Mouse (Mus musculus): ENCODE data around the gene Prm1. TPM values are rescaled to one million over a fixed set of nuclear protein-coding genes. Genes with fewer than 3 reads are reported as not detected.

Prm1 gene
- total RNA-seq, 4 experiments from 2014 or later = not detected

GRCm38 (mm10) chr16:10783451-10783850 lies 22.2 kb downstream of the Prm1 start:
- DNase-seq (ENCODE audit: low spot score in 2 of 2) = no peak

- DNase-seq (ENCODE audit: low spot score in 2 of 2) = no peak
These were observed 22.5 kb downstream of the Prm1 start for GRCm38 (mm10) chr16:10783152-10783434.

- no peak for DNase-seq (ENCODE audit: low spot score in 2 of 2)
These were observed 23.1 kb downstream of the Prm1 start for GRCm38 (mm10) chr16:10782377-10783151.

- DNase-seq (ENCODE audit: low spot score in 2 of 2) = no peak
These were observed 23.7 kb downstream of the Prm1 start for GRCm38 (mm10) chr16:10781862-10782371.

GRCm38 (mm10) chr16:10780631-10781120 lies 25.0 kb downstream of the Prm1 start:
- DNase-seq (ENCODE audit: low spot score in 2 of 2) = no peak

GRCm38 (mm10) chr16:10777579-10778160 lies 28.0 kb downstream of the Prm1 start:
- DNase-seq (ENCODE audit: low spot score in 2 of 2) = no peak

GRCm38 (mm10) chr16:10776322-10776721 lies 29.3 kb downstream of the Prm1 start:
- DNase-seq (ENCODE audit: low spot score in 2 of 2) = no peak

- no peak for DNase-seq (ENCODE audit: low spot score in 2 of 2)
These were observed 30.9 kb downstream of the Prm1 start for GRCm38 (mm10) chr16:10774726-10775125.

GRCm38 (mm10) chr16:10773543-10773942 lies 32.1 kb downstream of the Prm1 start:
- no peak for DNase-seq (ENCODE audit: low spot score in 2 of 2)

- no peak for DNase-seq (ENCODE audit: low spot score in 2 of 2)
These were observed 33.7 kb downstream of the Prm1 start for GRCm38 (mm10) chr16:10771769-10772510.

GRCm38 (mm10) chr16:10770531-10771325 lies 34.9 kb downstream of the Prm1 start:
- no peak for DNase-seq (ENCODE audit: low spot score in 2 of 2)

- DNase-seq (ENCODE audit: low spot score in 2 of 2) = no peak
These were observed 36.0 kb downstream of the Prm1 start for GRCm38 (mm10) chr16:10769661-10770060.

GRCm38 (mm10) chr16:10768821-10769220 lies 36.8 kb downstream of the Prm1 start:
- DNase-seq (ENCODE audit: low spot score in 2 of 2) = no peak

- peak in 1 of 2 experiments; percentile 42 for DNase-seq (ENCODE audit: low spot score in 2 of 2)
These were observed 38.5 kb downstream of the Prm1 start for GRCm38 (mm10) chr16:10767158-10767557.

GRCm38 (mm10) chr16:10764323-10764722 lies 41.3 kb downstream of the Prm1 start:
- no peak for DNase-seq (ENCODE audit: low spot score in 2 of 2)

GRCm38 (mm10) chr16:10763540-10764264 lies 41.9 kb downstream of the Prm1 start:
- no peak for DNase-seq (ENCODE audit: low spot score in 2 of 2)

- DNase-seq (ENCODE audit: low spot score in 2 of 2) = no peak
These were observed 43.0 kb downstream of the Prm1 start for GRCm38 (mm10) chr16:10762569-10763180.

- DNase-seq (ENCODE audit: low spot score in 2 of 2) = no peak
These were observed 44.5 kb downstream of the Prm1 start for GRCm38 (mm10) chr16:10761182-10761581.

- DNase-seq (ENCODE audit: low spot score in 2 of 2) = no peak
These were observed 49.5 kb downstream of the Prm1 start for GRCm38 (mm10) chr16:10756168-10756567.

All from layer of hippocampus, adult 8-10 months (tissue).